Mouse (Mus musculus) layer of hippocampus, adult 18-20 months (tissue): Measurements from ENCODE around the gene Mst1. TPM values are rescaled to one million over a fixed set of nuclear protein-coding genes. Genes with fewer than 3 reads are reported as not detected.
A peak's percentile ranks its signal among the peaks of the same experiment; 100 is the strongest.

ENCODE experiments used
- DNase-seq, 2 experiments: peaks; one replicate each; pipeline ENCODE4 v3.0.0; 2022; ENCODE audit warnings: low spot score in 2 of 2
- total RNA-seq, 2 experiments: library from RNA; stranded (reverse); gene quantifications; 2 replicates each; pipeline ENCODE4 v1.2.3; 2021

The Mst1 gene
- total RNA-seq, 2 experiments from 2014 or later, result not detected

DNA sequence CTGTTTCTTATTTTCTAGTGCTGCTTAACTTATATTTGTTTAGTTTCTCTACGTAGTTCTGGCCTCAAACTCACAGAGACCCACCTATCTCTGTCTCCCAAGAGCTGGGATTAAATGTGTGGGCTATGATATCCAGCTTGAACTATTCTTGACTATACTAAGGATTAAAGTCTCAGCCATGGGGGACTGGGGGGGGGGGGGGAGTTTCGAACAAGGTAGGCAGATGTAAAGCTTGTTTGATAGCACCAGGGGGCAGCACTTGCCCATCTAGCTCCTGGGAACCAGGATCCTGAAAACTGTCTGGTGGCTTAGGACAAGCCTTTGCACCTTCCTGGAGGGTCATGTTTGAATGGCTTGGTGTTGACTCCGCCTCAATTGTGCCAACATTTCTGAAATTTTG lies 15.3 kb downstream of the Mst1 start:
- peak in 1 of 2 experiments; percentile 71 for DNase-seq

DNA sequence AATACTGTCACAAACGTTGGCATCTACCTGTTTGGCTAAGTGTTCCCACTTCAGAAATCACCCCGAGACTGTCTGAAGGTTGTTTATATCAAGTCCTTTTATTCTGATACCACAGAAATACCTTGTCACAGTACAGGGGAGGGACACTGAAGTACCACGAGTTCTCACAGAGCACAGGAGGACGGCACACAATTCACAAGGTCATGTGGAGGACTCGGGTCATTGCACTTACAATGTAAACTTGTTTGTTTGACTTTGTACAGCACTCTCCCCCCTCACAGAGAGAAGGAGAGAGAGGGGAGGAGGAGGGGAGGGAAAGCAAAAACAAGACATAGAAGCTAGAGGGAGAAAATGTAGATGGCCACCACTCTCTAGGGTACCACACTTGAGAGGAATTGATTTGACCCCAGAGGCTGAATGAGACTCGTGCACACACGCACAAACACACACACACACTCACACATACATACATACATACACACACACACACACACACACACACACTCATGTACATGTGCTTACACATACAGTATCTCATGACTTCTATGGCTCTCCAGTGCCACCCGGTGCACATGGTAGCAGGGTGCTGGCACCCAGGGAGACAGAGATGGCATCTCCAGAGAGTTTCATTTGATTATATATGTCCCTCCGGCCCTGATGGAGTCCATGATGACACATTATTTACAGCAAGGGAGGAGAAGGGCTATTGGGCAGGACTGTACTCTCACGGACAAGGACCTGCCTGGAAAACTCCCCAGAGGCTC lies 15.9 kb downstream of the Mst1 start:
- DNase-seq, result no peak

DNA sequence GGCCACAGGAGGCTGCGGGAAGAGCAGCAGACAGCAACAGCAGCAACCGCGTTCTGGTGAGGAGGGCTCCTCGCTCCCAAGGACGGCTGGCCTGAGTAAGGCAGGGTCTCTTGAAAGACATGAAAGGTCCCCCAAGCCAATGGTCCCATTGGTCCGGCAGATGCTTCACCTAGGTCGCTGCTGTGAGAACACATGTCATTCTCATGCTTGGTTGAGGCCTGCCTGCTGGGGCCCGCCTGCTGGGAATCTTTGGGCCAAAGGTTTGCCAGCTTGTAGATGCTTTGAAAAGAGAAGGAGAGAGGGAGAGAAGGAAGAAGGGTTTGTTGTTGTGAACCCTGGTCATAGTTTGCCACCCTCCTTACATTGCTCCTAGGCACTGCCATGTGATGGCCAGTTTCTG lies 19.4 kb downstream of the Mst1 start:
- DNase-seq, result no peak

DNA sequence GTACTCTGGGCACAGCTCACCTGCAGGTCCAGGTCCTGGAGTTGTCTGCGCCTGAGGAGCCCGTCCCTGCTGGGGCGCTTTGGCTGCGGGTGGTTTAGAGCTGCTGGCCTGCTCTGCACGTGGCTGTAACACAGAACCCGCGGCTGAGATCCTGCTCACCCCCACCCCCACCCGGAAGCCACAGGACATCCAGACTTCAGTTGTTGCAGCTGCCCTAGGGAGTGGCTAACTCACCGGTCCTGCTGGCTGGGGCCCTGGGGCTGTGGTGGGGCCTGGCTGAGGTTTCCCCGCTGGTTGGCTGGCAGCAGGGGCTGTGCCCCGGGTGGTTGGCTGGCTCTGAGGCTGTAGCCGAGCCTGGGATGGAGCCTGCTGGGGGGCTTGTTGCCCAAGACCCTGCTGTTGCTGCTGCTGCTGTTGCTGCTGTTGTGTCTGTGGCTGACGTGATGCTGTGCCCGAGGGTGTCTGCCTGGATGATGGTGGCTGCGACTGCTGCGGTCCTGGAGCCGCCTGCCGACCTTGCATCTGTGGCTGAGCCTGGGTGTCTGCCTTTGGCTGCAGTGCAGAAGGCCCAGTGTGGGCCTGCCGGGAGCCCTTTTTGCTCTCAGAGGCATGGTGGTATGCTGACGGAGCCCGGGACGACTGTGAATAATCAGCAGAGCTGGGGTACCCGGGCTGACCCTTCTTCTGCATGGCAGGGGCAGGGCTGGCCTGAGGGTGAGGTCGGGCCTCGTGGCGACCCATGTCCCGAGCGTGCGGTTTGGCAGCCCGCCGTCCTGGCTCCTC lies 24.7 kb downstream of the Mst1 start:
- no peak for DNase-seq

DNA sequence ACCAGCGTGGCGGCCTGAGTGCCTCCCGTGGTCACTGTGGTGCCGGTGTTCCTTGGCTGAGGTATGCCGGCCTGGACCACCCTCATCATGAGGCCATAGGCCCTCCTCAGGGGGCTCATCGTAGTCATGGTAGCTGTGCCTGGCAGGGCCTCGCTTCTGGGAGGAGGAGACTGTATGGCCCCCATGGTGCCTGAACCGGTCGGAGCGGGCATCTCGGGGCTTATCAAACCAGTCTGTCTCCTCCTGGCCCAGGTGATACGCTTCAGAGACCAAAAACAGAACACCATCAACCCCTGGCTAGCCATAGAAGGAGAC lies 25.3 kb downstream of the Mst1 start:
- no peak for DNase-seq

DNA sequence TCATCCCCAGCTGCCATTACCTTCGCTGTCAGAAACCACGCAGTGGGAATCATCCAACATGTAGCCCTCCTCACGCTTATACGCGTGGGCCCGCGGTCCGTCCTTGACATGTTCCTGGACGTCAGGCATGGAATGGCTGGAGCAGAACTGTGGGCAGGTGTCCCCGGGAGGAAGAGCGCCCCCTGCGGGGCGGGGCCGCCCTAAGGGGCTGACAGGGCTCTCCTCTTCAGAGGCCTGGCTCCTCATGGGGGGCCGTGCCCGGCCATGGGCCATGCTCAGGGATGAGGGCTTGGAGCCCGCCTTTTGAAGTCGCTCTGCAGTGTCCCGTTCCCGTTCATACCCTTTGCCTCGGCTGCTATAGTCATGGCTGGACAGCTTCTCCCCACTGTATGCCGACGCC lies 25.9 kb downstream of the Mst1 start:
- no peak for DNase-seq

DNA sequence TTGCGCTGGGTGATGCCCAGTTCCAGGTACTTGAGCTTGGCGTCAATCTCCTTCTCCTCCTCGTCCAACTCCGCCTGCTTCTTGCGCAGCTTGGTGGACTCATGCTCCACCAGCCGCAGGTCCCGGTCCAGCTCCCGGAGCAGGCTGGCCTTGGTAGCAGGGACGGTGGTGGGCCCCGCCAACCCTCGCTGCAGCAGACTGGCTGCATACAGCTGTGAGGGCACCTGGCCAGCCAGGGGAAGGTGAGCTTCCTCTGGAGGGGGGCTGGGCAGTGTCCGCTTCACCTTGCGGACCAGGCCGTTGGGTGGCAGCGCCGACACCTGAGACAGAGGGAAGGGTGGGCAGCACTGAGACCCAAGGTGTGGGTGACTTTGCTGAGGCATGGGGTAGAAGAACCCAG lies 27.6 kb downstream of the Mst1 start:
- no peak for DNase-seq

DNA sequence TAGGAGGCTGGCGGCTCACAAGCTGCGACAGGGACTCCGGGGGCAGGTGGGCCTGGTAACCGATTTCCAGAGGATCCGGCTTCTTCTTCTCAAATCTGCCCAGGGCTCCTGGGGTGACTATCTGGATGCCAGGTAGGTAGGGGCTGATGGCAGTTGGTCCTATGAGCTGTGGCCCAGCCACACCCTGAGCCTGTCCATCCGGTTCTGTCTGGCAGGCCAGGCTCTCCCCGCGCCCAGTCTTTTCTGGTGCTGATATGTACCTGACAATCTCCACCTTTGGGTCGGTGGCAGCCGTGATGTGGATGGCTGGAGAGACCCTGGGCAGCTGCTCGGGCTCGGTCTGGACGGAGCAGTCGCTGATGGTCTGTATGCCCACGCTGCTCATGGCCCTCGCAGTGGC lies 29.9 kb downstream of the Mst1 start:
- DNase-seq, result no peak

DNA sequence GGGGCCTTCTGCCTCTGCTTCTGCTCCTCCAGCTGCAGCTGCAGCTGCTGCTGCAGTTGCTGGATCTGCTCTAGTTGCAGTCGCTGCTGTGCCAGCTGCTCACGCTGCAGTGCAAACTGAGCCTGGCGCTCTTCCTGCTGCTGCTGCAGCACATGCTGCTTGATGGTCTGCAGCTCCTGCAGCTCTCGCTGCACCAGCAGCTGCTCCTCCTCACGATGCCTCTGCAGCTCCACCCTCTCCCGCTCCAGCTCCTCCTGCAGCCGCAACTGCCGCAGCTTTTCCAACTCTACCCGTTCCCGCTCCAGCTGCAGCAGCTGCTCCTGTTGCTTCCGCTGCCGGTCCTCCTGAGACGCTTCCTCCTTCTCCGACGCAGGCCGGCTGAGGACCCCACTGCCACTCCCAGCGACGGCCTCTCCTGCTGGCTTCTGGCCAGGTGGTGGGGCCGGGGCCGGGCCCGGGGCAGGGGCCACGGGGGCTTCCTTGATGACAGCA lies 30.9 kb downstream of the Mst1 start:
- DNase-seq, result no peak

DNA sequence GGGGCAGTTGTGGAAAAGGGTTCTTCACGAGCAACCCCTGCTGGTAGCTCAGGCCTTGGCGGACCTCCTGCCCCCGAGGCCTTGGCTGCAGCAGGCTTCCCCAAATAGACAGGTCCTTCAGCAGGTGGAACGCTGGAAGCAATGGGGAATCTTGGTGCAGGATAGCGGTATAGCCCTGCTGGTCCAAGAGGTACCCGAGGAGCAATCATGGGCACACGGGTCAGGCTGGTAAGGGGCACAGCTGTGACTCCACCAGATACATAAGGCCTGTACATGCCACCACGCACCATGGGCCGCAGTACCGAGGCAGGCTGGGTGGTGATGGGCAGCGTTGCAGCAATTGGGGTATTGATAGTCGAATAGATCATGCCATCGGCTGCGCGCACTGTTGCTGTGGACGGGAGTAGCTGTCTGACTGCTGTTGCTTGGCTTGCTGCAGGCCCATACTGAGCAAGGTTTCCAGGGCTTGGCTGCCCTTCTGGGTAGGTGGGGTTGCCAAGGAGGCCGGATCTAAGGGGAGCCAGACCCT lies 31.4 kb downstream of the Mst1 start:
- DNase-seq, result no peak

DNA sequence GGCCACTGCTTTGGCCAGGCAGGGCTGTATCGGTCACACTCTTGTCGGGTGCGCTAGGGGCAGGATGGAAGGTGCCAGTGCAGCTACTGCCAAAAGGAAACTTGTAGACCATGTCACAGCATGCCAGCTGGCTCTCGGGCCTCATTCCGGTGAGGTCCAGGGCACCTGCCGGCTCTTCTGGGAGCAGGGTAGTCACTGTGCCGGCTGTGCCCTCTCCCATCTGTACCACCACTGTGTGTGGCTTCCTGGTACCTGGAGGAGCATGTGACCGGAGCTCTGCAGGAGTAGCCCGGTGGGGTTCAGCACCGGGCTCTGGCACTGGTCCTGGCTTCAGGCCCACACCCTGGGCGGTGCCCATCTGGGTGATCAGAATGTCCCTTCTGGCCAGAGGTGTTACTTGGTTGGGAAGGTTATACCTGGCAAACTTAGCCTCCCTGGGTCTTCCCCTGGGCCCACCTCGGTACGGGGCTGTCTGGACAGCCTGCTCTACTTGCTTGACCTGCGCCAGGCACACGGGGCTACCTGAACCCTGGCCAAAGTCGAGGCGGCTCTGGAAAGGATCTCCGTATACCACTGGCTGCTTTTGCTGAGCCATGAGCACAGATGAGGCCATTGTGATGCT lies 32.6 kb downstream of the Mst1 start:
- no peak for DNase-seq

DNA sequence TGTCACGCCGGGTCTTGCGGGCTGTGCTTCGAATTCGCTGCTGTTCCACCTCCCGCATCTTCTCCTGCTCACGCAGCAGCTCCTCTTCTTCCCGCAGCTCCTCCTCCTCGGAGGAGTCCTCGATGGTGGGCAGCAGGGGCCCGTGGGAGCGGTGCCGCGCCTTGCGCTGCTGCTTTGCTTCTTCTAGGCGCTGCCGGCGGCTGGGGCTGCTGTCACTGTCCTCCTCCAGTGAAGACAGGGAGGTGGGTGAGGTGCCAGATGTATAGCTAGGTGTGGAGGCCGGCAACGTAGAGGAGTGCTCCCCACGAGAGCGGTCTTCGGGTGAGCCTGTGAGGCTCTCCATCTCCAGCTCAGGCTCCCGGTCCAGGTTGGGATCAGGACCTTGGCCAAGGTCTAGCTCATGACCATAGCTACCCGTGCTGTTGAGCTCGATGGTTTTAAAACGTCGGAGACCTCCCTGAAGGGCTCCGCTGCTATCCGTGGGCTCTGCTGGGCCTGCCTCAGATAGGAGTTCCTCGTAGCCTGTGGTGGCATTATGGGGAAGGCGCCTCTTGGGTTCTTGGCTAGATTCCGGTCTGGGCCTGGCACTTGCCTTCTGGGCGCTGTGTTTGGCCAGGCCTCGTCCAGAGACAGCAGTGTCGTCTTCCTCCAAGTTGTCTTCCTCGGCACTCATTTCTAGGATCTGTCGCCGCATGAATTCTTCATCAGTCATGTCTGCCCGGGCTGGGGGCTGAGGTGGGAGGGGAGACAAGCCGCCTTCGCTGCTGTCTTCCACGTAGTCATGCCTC lies 35.2 kb downstream of the Mst1 start:
- no peak for DNase-seq

DNA sequence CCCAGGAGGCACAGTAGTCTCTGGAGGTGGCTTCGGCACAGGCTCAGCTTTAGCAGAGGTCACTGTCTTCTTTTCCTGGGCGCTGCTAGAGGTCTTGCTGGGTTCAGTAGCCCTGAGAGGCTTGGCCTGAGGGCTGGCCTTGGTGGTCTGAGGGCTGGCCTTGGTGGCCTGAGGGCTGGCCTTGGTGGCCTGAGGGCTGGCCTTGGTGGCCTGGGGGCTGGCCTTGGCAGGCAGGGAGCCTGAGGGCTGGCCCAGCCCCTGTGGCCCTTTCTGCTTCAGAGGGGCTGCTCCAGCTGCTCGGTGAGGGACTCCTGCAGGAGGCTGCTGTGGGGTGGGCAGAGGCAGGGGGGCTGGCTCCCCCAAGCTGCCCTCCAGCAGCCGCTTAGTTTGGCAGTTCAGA lies 36.9 kb downstream of the Mst1 start:
- no peak for DNase-seq

DNA sequence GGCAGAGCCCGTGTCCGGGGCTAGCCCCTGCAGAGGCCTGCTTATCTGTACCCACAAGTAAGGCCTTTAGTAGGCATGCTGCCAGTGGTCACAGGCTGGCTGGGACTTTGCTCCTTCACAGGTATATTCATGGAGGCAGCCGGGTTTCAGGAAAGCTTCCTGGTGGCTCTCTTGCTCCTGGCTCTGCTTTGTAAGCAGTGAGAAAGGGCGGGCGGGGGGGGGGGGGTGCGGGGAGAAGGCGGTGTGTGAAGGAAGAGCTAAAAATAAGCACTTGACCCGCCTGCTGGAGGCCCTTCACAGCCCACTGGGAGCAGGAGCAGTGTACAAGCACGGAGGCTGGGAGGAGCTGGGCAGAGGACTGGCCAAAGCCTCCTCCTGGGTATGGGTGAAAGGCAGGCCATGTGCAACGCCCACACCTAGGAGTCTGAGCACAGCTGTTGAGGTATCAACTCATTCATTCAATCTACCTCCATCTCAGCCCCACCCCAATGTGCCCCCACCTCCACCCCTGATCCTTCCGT lies 39.7 kb downstream of the Mst1 start:
- DNase-seq, result no peak

DNA sequence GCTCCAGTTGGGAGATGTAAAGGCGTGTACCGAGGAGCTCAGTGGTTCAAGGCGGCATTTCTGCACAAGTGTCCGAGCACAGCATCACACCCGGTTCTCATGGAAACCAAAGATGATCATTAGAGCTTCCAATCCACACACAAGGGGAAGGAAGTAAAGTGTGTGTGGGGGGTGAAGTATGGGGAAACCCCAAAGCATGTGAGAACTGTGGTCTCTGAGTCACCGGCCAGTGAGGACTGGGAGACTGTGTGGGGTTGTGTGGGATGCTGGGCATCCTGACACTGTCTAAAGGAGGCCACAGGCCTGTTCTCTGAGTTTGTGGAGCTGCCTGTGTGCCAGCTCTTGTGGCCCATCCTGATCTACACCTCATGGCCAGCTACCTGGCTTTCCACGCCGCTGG lies 40.4 kb downstream of the Mst1 start:
- DNase-seq, result no peak

DNA sequence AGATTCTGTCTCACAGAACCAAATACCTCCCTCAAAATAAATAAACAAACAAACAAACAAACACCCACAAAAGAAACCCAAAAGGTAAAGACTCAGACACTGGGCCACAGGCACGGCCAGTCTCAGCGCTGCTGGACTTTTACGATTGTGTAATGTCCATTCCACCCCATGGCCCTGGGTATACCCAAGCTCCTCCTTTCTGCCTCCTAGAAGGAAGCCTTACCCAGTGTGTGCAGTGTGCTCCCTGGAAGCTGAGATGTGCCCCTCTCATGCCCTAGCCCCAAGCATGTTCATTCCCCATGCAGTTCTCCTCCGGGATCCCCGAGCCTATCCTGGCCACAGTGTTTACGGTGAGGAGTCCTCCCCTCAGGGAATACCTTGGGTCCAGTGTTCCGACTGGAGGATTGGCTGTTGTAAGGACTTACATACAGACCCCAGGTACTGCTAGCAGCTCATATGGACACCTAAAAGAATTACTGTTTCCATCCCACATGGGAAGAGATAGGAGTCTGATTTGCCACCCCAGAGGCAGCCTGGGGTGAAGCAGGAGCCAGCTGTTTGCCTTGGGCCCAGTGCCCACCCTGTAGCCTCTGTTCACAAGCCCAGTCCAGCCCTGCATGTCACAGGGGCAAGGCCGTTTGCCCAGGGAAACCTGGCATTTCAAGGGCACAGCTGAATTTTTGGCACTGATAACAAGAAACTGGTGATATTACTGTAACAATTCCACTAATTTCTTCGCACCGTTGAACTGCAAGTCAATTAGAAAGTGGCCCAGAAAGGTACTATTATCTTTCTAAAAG lies 41.1 kb downstream of the Mst1 start:
- no peak for DNase-seq

DNA sequence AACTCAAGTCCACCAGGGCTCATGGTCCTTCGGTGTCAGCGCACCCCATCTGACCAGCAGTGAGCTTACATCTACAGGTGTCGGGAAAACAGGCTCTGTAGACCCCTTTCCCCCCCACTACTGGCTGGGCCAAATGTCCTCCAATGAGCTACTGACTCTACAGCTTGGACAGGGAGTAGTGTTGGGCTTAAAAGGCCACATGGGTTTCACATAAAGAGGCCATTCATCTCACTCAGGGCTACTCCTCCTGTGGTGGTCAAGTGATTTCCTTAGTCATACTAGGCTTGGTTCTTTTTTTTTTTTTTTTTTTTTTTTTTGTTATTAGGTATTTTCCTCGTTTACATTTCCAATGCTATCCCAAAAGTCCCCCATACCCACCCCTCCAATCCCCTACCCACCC lies 43.7 kb downstream of the Mst1 start:
- DNase-seq, result no peak

DNA sequence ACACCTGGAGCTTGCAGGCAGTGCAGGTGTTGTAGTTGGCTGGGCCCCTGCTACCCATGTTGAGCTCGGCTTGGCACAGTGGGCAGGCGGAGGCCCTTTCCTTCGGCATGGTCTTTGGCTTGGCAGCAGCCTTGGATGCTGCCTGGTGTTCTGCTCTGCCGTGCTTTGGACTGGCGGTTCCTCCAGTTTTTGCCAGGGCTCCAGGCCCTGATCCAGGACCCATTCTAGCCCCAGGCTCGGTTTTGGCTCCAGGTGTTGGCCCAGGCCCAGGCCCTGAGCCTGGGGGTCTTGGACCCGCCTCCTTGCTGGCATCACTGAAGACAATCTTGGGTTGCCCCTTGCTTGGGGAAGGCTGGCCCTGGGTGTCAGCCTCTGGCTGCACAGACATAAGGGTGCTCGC lies 45.5 kb downstream of the Mst1 start:
- no peak for DNase-seq

DNA sequence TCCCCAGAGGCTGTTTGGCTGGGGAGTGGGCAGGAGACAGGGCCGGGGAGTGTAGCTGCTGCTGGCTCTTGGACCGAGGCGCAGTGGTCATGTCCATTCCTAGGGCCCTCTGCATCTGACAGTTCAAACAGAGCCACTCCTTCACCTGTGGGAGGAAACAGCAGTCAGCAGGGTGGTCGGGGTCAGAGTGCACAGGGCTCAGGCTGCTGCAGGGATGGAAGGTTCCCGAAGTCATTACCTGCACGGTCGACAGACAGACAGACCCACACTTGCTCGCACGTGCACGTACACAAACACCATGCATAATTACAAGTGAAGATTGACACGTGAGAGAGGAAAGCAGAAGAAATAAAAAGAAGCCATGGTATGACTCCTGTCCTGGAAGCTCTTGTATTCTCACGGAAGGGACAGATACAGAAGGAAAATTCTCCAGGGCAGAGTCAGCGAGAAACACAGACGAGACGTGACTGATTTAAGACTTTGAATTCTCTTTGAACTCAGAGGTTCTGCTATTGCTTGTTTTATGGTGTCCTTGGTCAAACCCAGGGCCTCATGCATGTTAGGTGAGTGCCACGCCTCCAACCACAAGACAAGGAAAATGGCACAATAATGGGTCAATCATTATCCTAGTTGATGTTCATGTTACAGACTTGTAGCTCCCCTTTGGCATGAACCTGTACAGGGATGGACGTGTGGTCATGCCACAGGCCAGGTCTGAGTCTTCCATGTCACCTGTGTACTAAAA lies 46.4 kb downstream of the Mst1 start:
- DNase-seq, result no peak

DNA sequence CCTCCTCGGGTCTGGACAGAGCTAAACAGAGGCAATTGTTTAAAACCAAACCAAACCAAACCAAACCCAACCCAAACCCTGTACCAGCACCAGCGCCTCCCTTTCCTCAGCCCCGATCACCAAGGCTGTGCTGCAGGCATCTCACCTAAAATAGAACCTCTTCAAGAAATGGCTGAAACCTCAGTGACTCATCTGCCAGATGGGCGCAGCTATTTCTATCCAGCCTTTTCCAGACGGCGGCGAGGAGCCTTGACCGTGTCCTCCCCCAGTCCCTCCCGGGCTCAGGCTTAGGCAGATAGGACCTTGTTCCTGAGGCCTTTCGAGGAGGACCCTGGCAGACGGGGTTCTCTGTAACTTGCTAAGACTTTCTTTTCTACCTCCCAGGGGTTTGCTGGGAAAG lies 48.0 kb downstream of the Mst1 start:
- peak in 1 of 2 experiments; percentile 55 for DNase-seq
